Mouse (Mus musculus): ENCODE measurements at regions not wholly inside any gene's neighbourhood (a gene's known extent, or its start where the extent isn't known, plus 50 kb on each side); places are given as distances from the start of the nearest gene placed in this dataset.

DNA sequence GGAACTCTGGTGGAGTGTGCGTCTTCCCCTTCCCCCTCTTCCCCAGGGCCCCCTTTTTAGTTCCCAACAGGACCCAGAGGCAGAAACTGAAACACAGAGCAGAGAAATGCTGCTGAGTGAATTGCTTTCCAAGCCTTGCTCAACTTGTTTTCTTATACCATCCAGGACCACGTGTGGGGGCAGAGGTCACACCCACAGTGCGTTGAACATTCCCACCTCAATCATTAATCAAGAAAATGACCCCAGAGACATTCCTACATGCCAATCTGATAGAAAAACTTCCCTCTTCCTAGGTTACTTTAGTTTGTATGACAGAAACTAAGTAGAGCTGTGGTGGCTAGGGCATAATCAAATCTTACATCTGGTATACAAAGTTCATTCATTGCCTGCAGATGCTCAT lies 93.3 kb downstream of the Klhl6 start:
- H3K27ac ChIP-seq (ENCODE audit: insufficient read depth, low read depth, low read length), result no peak overlapping the region
- no peaks in the 10 kb centered on the region for H3K36me3 ChIP-seq (ENCODE audit: control insufficient read depth, insufficient read depth, low read length)
- no peak overlapping the region for H3K4me3 ChIP-seq (ENCODE audit: insufficient read depth, low read depth, low read length)
- 27% methylated on average over 3 of the region's 3 CpGs for WGBS
- TF ChIP-seq CTCF (conservative IDR thresholded peaks at IDR 0.05; ENCODE audit: insufficient read depth, insufficient read length, low read depth, low read length), result no peak
- no peak for TF ChIP-seq POLR2A (IDR thresholded peaks at IDR 0.05; ENCODE audit: low read depth, low read length)
- H3K27me3 ChIP-seq (replicated peaks; ENCODE audit: control insufficient read depth, insufficient read depth, low read length), result no peaks in the 10 kb centered on the region
- H3K4me1 ChIP-seq (ENCODE audit: control insufficient read depth, insufficient read depth, low read length), result no peaks in the 10 kb centered on the region
- no peak for DNase-seq

DNA sequence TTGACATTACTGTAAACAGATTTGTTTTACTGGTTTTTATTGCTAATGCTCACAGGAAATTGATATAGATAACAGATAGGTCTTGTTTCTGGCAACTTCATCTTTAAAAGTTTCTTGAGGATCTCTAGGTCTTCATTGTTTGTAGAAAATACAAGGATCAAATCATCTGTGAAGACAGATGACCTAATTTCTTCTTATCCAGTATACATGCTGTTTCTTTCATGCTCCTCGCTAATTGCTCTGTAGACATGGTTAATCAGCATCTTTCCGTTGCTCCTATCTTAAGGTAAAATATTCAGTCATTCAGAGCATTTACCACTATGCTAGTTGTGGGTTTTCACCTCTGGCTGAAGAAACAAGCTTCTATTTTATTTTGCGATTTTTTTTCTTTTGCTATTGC lies 91.4 kb downstream of the Klhl6 start:
- WGBS, result 88% methylated on average over 3 of the region's 3 CpGs
- Histone ChIP-seq H3K36me3 (ENCODE audit: control insufficient read depth, insufficient read depth, low read length) (no peaks in the 10 kb centered on the region), H3K4me1 (ENCODE audit: control insufficient read depth, insufficient read depth, low read length) (no peaks in the 10 kb centered on the region), H3K27me3 (replicated peaks; ENCODE audit: control insufficient read depth, insufficient read depth, low read length) (no peaks in the 10 kb centered on the region), H3K4me3 (ENCODE audit: insufficient read depth, low read depth, low read length) (no peak overlapping the region), H3K27ac (ENCODE audit: insufficient read depth, low read depth, low read length) (no peak overlapping the region)
- TF ChIP-seq POLR2A (IDR thresholded peaks at IDR 0.05; ENCODE audit: low read depth, low read length) (no peak), CTCF (conservative IDR thresholded peaks at IDR 0.05; ENCODE audit: insufficient read depth, insufficient read length, low read depth, low read length) (no peak)
- no peak for DNase-seq

DNA sequence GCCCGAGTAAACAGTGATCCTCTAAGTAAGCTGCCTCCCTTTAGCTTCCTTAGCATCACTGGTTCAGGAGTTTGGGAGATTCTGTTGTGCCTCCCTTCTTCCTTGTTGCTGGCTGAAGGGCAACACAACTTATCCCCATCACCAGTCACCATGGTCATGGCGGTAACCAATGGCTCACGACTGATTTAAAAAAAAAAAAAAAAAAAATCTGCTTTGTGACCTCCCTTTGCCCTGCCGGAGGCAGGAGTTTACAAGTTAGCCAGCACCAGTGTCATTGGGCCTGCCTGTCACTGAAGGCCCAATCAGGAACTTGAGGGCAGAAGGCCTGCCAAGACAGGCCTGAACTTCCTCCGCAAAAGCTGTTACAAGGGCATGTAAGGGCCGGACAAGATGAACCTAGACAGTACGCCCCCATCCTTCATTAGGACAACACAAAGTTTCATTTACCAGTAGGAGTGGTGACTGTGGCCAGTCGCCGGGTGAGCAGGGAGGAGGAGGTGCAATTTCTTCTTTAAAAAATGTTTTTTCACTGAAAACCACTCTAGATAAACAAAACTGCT lies 88.3 kb downstream of the Klhl6 start:
- Histone ChIP-seq H3K36me3 (ENCODE audit: control insufficient read depth, insufficient read depth, low read length) (no peaks in the 10 kb centered on the region), H3K4me1 (ENCODE audit: control insufficient read depth, insufficient read depth, low read length) (no peaks in the 10 kb centered on the region), H3K4me3 (ENCODE audit: insufficient read depth, low read depth, low read length) (no peak overlapping the region), H3K27ac (ENCODE audit: insufficient read depth, low read depth, low read length) (no peak overlapping the region), H3K27me3 (replicated peaks; ENCODE audit: control insufficient read depth, insufficient read depth, low read length) (no peaks in the 10 kb centered on the region)
- WGBS, result 65% methylated on average over 9 of the region's 9 CpGs
- TF ChIP-seq POLR2A (IDR thresholded peaks at IDR 0.05; ENCODE audit: low read depth, low read length) (no peak), CTCF (conservative IDR thresholded peaks at IDR 0.05; ENCODE audit: insufficient read depth, insufficient read length, low read depth, low read length) (no peak)
- no peak for DNase-seq

Data from kidney, adult 2 months (tissue).